Mouse (Mus musculus) spleen, adult 2 months (tissue): ENCODE data around the gene Mesp2.

Source experiments
- CTCF ChIP-seq: fragments of 200-500 bp; IDR thresholded peaks from 2 replicates; pipeline ENCODE4 v1.5.1; 2011; ENCODE audit warnings: mild to moderate bottlenecking, inconsistent platforms; ENCODE audit not compliant: insufficient read depth, insufficient read length, insufficient replicate concordance; ENCODE audit errors: extremely low read depth
- POLR2A ChIP-seq: fragments of 200-500 bp; IDR thresholded peaks from 2 replicates; pipeline ENCODE4 v1.6.1; 2011; ENCODE audit warnings: low read depth, low read length, inconsistent platforms

GRCm38 (mm10) chr7:79769664-79770063, 40.9 kb upstream of the Mesp2 start:
- no peak for TF ChIP-seq CTCF
- no peak for TF ChIP-seq POLR2A
